Mouse (Mus musculus): ENCODE data around the gene Morn3. TPM values are rescaled to one million over a fixed set of nuclear protein-coding genes. Genes with fewer than 3 reads are reported as not detected.
A peak's percentile ranks its signal among the peaks of the same experiment; 100 is the strongest.

Gene Morn3
- polyA plus RNA-seq, 1 experiment from 2014 or later, result not detected

GRCm38 (mm10) chr5:123023049-123023448 lies 23.8 kb downstream of the Morn3 start:
- Histone ChIP-seq H3K4me2 (no peak overlapping the region), H3K4me3 (replicated peaks) (no peak overlapping the region), H3K27me3 (no peaks in the 10 kb centered on the region), H3K9ac (no peak overlapping the region), H3K4me1 (replicated peaks) (peaks cover 53% of the 10 kb centered on the region), H3K9me3 (replicated peaks) (no peaks in the 10 kb centered on the region), H3K36me3 (replicated peaks) (no peaks in the 10 kb centered on the region), H3K27ac (replicated peaks) (no peak overlapping the region)
- WGBS (ENCODE audit: insufficient replicate concordance), result 55% methylated on average over 6 of the region's 6 CpGs
- ATAC-seq (ENCODE audit: insufficient read depth), result no peak

DNA sequence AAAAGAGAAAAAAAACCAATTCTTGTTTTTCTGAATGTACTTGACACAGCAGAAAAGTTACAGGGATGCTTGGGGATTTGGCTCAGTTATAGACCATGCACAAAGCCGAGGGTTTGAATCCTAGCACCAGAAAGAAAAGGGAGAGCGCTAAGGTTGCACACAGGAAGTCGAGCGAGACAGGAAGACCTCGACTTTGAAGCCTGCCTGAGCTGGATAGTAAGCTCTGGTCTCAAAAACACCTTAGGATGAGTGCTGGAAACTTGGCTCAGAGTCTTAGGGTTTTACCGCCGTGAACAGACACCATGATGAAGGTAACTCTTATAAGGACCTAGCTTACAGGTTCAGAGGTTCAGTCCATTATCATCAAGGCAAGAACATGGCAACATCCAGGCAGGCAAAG lies 25.4 kb downstream of the Morn3 start:
- no peak overlapping the region for H3K27ac ChIP-seq (replicated peaks)
- ATAC-seq (ENCODE audit: insufficient read depth), result no peak
- no peak overlapping the region for H3K4me3 ChIP-seq (replicated peaks)
- 61% methylated on average over 7 of the region's 7 CpGs for WGBS (ENCODE audit: insufficient replicate concordance)
- H3K4me2 ChIP-seq, result no peak overlapping the region
- H3K9ac ChIP-seq, result no peak overlapping the region
- H3K36me3 ChIP-seq (replicated peaks), result no peaks in the 10 kb centered on the region
- H3K4me1 ChIP-seq (replicated peaks), result peaks cover 54% of the 10 kb centered on the region
- no peaks in the 10 kb centered on the region for H3K27me3 ChIP-seq
- no peaks in the 10 kb centered on the region for H3K9me3 ChIP-seq (replicated peaks)

DNA sequence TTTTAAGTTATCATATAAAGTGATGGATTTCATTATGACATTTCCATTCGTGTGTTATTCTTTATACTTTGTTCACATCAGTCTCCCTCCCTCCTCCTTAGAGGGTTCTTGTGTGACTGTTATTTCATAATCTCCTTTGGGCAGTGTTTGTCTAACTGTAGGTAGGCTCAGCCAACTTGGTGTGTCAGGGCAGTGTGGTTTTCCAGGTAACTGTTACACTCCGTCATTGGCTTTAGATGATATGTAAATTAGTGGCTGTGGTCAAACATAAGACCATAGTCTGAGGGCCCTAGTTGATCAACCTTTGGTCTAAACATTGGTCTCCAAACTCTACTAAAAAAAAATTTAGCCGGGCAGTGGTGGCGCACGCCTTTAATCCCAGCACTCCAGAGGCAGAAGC lies 26.4 kb downstream of the Morn3 start:
- Histone ChIP-seq H3K27ac (replicated peaks) (no peak overlapping the region), H3K27me3 (0 out of 2 replicates have a peak, but pooled peaks cover 5% of the 10 kb centered on the region), H3K4me3 (replicated peaks) (no peak overlapping the region), H3K9me3 (replicated peaks) (no peaks in the 10 kb centered on the region), H3K4me2 (no peak overlapping the region), H3K36me3 (replicated peaks) (no peaks in the 10 kb centered on the region), H3K4me1 (replicated peaks) (peaks cover 58% of the 10 kb centered on the region), H3K9ac (no peak overlapping the region)
- ATAC-seq (ENCODE audit: insufficient read depth), result no peak
- 55% methylated on average over 5 of the region's 5 CpGs for WGBS (ENCODE audit: insufficient replicate concordance)

- no peak for ATAC-seq (ENCODE audit: insufficient read depth)
- peak overlapping the region; percentile 43 for H3K4me2 ChIP-seq
- no peaks in the 10 kb centered on the region for H3K9me3 ChIP-seq (replicated peaks)
- peak overlapping the region; percentile 53 for H3K27ac ChIP-seq (replicated peaks)
- 0 out of 2 replicates have a peak overlapping the region, but pooled peaks have one; percentile 6 for H3K9ac ChIP-seq
- H3K4me1 ChIP-seq (replicated peaks), result peaks cover 58% of the 10 kb centered on the region
- WGBS (ENCODE audit: insufficient replicate concordance), result 30% methylated on average over 10 of the region's 10 CpGs
- 0 out of 2 replicates have a peak, but pooled peaks cover 5% of the 10 kb centered on the region for H3K27me3 ChIP-seq
- no peaks in the 10 kb centered on the region for H3K36me3 ChIP-seq (replicated peaks)
- peak overlapping the region; percentile 7; the same call in 1 of the 2 replicates for H3K4me3 ChIP-seq (replicated peaks)
Measured at GRCm38 (mm10) chr5:123019336-123020016, 27.3 kb downstream of the Morn3 start.

GRCm38 (mm10) chr5:123017504-123017903 lies 29.3 kb downstream of the Morn3 start:
- Histone ChIP-seq H3K27me3 (0 out of 2 replicates have a peak, but pooled peaks cover 5% of the 10 kb centered on the region), H3K36me3 (replicated peaks) (no peaks in the 10 kb centered on the region), H3K4me1 (replicated peaks) (peaks cover 64% of the 10 kb centered on the region), H3K4me3 (replicated peaks) (0 out of 2 replicates have a peak overlapping the region, but pooled peaks have one; percentile 79), H3K27ac (replicated peaks) (no peak overlapping the region), H3K9ac (no peak overlapping the region), H3K4me2 (peak overlapping the region; percentile 99), H3K9me3 (replicated peaks) (no peaks in the 10 kb centered on the region)
- WGBS (ENCODE audit: insufficient replicate concordance), result 37% methylated on average over 4 of the region's 4 CpGs
- no peak for ATAC-seq (ENCODE audit: insufficient read depth)

GRCm38 (mm10) chr5:123015915-123016314 lies 30.9 kb downstream of the Morn3 start:
- ATAC-seq (ENCODE audit: insufficient read depth), result no peak

GRCm38 (mm10) chr5:123014753-123015701 lies 31.8 kb downstream of the Morn3 start, which contains the start of gene Orai1:
TSS of gene Orai1 (plus strand) at chr5:123015074.
- 0 out of 2 replicates have a peak, but pooled peaks cover 5% of the 10 kb centered on the region for H3K27me3 ChIP-seq
- H3K9me3 ChIP-seq (replicated peaks), result no peaks in the 10 kb centered on the region
- H3K4me3 ChIP-seq (replicated peaks), result peak within 1 kb of the TSS; percentile 79
- H3K36me3 ChIP-seq (replicated peaks), result no peaks in the 10 kb centered on the region
- peak; percentile 90 for ATAC-seq (ENCODE audit: insufficient read depth)
- H3K27ac ChIP-seq (replicated peaks), result peak within 1 kb of the TSS; percentile 95
- H3K4me1 ChIP-seq (replicated peaks), result peaks cover 59% of the 10 kb centered on the region
- H3K9ac ChIP-seq, result peak within 1 kb of the TSS; percentile 85
- peak within 1 kb of the TSS; percentile 99 for H3K4me2 ChIP-seq
- WGBS (ENCODE audit: insufficient replicate concordance), result under 1% methylated on average over 106 of the region's 106 CpGs

More at GRCm38 (mm10) chr5:123015915-123016314, 30.9 kb downstream of the Morn3 start:
- Histone ChIP-seq H3K4me2 (peak overlapping the region; percentile 99), H3K9me3 (replicated peaks) (no peaks in the 10 kb centered on the region), H3K27ac (replicated peaks) (peak overlapping the region; percentile 95), H3K4me1 (replicated peaks) (peaks cover 64% of the 10 kb centered on the region), H3K4me3 (replicated peaks) (peak overlapping the region; percentile 79), H3K36me3 (replicated peaks) (no peaks in the 10 kb centered on the region), H3K9ac (peak overlapping the region; percentile 85), H3K27me3 (0 out of 2 replicates have a peak, but pooled peaks cover 5% of the 10 kb centered on the region)
- WGBS (ENCODE audit: insufficient replicate concordance), result 8% methylated on average over 8 of the region's 8 CpGs

DNA sequence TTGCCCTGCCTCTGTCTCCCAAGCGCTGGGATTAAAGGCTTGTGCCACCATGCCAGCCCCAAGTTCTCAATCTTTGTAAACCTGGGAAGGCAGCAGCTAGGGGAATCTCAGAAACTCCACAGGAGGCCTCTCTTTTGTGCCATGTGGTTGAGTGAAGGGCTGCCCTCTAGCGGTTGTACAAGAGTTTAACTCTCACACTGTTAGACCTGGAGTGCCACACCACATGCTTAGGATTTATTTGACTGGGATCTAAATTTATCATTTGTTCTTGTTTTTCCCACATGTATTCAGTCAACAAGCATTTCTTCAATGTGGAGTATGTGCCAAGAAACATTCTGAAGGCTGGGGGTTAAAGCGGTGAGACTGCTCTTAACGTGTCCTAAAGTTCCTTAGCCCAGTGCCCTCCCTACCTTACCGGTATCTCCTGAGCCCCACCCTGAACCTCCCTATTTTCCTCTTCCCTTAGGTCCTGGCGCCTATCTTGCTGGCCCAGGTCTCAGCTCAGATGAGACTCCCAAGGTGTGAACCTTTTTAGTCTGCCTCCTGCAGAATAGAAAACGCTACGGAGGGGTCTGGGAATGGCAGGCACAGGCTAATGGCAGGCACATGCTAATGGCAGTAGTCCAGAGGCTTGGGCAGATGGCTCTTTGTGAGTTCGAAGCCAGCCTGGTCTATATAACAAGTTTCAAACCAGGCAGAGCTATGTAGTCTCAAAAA lies 33.1 kb downstream of the Morn3 start:
- peak overlapping the region; percentile 99; the same call in 1 of the 2 replicates for H3K4me2 ChIP-seq
- peak overlapping the region; percentile 82 for H3K27ac ChIP-seq (replicated peaks)
- ATAC-seq (ENCODE audit: insufficient read depth), result no peak
- no peaks in the 10 kb centered on the region for H3K36me3 ChIP-seq (replicated peaks)
- no peak overlapping the region for H3K4me3 ChIP-seq (replicated peaks)
- 38% methylated on average over 9 of the region's 9 CpGs for WGBS (ENCODE audit: insufficient replicate concordance)
- H3K27me3 ChIP-seq, result 0 out of 2 replicates have a peak, but pooled peaks cover 5% of the 10 kb centered on the region
- no peak overlapping the region for H3K9ac ChIP-seq
- no peaks in the 10 kb centered on the region for H3K9me3 ChIP-seq (replicated peaks)
- peaks cover 46% of the 10 kb centered on the region for H3K4me1 ChIP-seq (replicated peaks)

DNA sequence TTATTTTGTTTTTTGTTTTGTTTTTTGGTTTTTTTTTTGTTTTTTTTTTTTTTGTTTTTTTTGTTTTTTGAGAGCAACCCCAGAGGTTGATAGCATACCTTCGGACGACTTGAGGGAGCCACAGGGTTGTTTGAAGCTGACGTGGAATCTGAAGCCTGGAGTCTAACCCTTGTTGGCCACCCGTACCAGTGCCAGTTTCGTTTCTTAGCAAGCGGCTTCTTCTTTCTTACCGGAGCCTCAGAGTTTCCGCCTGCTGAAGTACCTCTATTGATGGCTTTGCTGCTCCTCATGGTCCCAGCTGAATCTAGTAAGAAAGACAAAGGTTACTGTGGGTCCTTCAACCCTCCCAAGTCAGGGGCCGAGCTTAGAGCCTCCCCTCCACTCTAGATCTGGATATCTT lies 35.1 kb downstream of the Morn3 start:
- Histone ChIP-seq H3K9me3 (replicated peaks) (no peaks in the 10 kb centered on the region), H3K4me2 (no peak overlapping the region), H3K9ac (no peak overlapping the region), H3K4me3 (replicated peaks) (no peak overlapping the region), H3K27me3 (peaks cover 20% of the 10 kb centered on the region; the same call in 1 of the 2 replicates), H3K4me1 (replicated peaks) (peaks cover 28% of the 10 kb centered on the region), H3K27ac (replicated peaks) (no peak overlapping the region), H3K36me3 (replicated peaks) (no peaks in the 10 kb centered on the region)
- WGBS (ENCODE audit: insufficient replicate concordance), result 83% methylated on average over 9 of the region's 9 CpGs
- ATAC-seq (ENCODE audit: insufficient read depth), result no peak

- no peaks in the 10 kb centered on the region for H3K9me3 ChIP-seq (replicated peaks)
- ATAC-seq (ENCODE audit: insufficient read depth), result no peak
- peaks cover 20% of the 10 kb centered on the region; the same call in 1 of the 2 replicates for H3K27me3 ChIP-seq
- 84% methylated on average over 6 of the region's 6 CpGs for WGBS (ENCODE audit: insufficient replicate concordance)
- no peak overlapping the region for H3K4me3 ChIP-seq (replicated peaks)
- H3K4me1 ChIP-seq (replicated peaks), result peaks cover 20% of the 10 kb centered on the region
- H3K27ac ChIP-seq (replicated peaks), result no peak overlapping the region
- H3K36me3 ChIP-seq (replicated peaks), result no peaks in the 10 kb centered on the region
- no peak overlapping the region for H3K9ac ChIP-seq
- no peak overlapping the region for H3K4me2 ChIP-seq
Measured at GRCm38 (mm10) chr5:123010806-123011205, 36.0 kb downstream of the Morn3 start.

All from liver, embryonic 15.5 days (tissue).